Mouse (Mus musculus) cerebellum, adult 2 months (tissue): ENCODE results near the gene Pxt1. TPM values are rescaled to one million over a fixed set of nuclear protein-coding genes. Genes with fewer than 3 reads are reported as not detected.
A peak's percentile ranks its signal among the peaks of the same experiment; 100 is the strongest.

Source experiments
- DNase-seq, 2 experiments: peaks; one replicate each; pipeline ENCODE4 v3.0.0; 2021
- H3K27ac ChIP-seq: fragments of 200-500 bp; 2 replicates; pipeline ENCODE4 v1.5.1; 2012; ENCODE audit warnings: low read length, control low read depth, inconsistent platforms; ENCODE audit not compliant: insufficient read depth
- H3K27me3 ChIP-seq: fragments of 200-500 bp; 2 replicates; pipeline ENCODE4 v1.6.1; 2012; ENCODE audit warnings: inconsistent platforms, mild to moderate bottlenecking, low read length, moderate library complexity; ENCODE audit not compliant: control insufficient read depth, insufficient read depth
- H3K4me1 ChIP-seq: fragments of 200-500 bp; 2 replicates; pipeline ENCODE4 v1.6.1; 2011; ENCODE audit warnings: low read length; ENCODE audit not compliant: control insufficient read depth, insufficient read depth
- H3K4me3 ChIP-seq: fragments of 200-500 bp; replicated peaks from 2 replicates; pipeline ENCODE3; 2011; ENCODE audit warnings: mild to moderate bottlenecking, low read depth, low read length, control low read depth; ENCODE audit not compliant: insufficient read depth
- CTCF ChIP-seq: fragments of 200-500 bp; IDR thresholded peaks from 2 replicates; pipeline ENCODE4 v1.5.1; 2011; ENCODE audit warnings: low read depth, mild to moderate bottlenecking, control low read depth, low read length, moderate library complexity, borderline replicate concordance; ENCODE audit not compliant: insufficient read depth
- POLR2A ChIP-seq: fragments of 200-500 bp; IDR thresholded peaks from 2 replicates; pipeline ENCODE4 v1.6.1; 2011; ENCODE audit warnings: low read length, control low read depth, borderline replicate concordance; ENCODE audit not compliant: insufficient read depth
- WGBS: fragments of 180-500 bp; shearing (Covaris S2); methylation state at CpG from one replicate; pipeline ENCODE4 v1.1.7; 2018; 5-methylcytosine and 5-hydroxymethylcytosine counted together
- polyA plus RNA-seq: library from polyadenylated mRNA; depleted of rRNA; stranded (reverse); fragments of >200 nt; gene quantifications from 2 replicates; pipeline ENCODE4 v1.2.3, GENCODE M21; 2012

Pxt1 gene
- polyA plus RNA-seq, 1 experiment: not detected

DNA sequence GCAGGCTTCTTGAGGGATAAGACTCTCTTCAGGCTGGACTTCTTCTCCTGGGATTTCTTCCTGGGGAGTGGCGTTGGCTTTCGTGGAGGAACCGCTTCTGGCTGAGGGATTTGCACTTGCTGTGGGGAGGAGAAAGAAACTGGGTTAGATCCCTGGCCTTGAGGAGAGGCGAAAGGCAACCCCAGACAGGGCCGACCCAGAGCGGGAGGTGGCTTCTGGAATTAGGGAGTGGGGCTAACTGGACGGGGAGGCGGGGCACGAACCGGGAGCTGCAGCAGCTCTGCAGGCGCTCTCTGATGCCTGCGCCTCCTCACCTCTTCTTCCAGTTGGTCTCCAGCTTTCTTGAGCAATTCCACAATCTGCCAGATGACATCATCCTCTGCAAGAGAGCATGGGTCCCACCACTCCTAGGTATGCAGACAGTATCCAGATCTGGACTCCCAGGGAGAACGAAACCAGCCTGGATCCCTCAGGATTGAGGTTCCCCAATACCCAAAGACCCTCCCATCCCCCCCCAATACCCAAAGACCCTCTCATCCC lies 38.2 kb downstream of the Pxt1 start:
- TF ChIP-seq CTCF: no peak
- TF ChIP-seq POLR2A: no peak
- no peak overlapping the region for H3K27ac ChIP-seq
- WGBS: 86% methylated on average over 13 of the region's 13 CpGs
- H3K4me1 ChIP-seq: peaks cover 4% of the 10 kb centered on the region; the same call in 1 of the 2 replicates
- no peak overlapping the region for H3K4me3 ChIP-seq
- no peak for DNase-seq
- H3K27me3 ChIP-seq: no peaks in the 10 kb centered on the region

DNA sequence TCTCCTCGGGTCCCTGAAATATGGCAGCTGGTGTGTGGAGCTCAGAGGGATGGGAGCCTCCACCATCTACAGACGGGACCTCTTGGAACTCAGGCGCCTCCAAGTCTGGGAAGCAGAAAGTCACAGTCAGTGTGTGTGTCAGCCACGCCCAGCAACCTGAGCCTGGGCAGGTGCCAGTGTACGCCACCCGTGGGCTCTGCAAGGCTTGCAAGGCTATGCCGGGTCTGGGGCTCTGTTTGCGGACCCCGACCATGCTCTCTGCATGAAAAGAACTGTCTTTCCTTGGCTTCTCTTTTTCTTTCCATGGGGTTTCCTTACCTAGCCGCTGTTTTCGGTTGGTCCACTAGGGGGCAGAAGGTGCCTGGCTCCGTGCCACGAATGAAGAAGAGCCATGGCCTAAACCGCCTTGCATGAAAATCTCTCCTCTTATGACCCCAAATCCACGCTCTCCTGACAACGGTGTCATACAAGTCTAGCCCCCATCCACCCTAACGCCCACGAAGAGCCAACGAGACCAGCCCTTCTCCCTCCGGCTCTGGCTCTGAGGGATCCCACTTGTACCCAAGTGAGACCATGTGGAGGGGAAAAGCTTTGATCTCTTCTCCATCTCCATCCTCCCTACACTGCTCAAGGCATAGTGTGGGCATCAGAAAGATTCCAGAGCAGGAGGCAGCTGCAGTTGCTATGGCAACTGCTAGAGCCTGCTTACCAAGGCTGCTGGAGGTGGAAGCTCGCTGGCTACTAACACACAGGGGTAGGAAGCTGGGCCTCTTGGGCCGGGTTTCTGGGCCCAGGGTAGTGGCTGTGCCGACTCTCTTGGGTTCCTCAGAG lies 38.9 kb downstream of the Pxt1 start:
- 23% methylated on average over 23 of the region's 23 CpGs for WGBS
- H3K4me3 ChIP-seq: no peak overlapping the region

DNA sequence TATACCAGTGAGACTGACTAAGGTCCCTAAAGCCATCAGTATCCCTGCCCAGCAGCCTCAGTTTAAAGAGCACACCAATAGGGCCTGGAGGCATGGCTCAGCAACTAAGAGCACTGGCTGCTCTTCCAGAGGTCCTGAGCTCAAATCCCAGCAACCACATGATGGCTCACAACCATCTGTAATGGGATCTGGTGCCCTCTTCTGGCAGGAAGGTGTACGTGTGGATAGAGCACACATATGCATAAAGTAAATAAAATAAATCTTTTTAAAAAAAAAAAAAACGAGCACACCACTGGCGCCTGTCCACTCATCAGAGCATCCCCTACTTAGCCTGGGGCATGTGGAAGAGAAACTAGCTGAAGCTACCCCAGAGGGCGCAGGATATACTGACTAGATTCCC lies 42.1 kb downstream of the Pxt1 start:
- no peak for DNase-seq
- no peaks in the 10 kb centered on the region for H3K27me3 ChIP-seq
- WGBS: 85% methylated on average over 4 of the region's 4 CpGs
- H3K27ac ChIP-seq: no peak overlapping the region
- H3K4me1 ChIP-seq: peaks cover 18% of the 10 kb centered on the region
- H3K4me3 ChIP-seq: no peak overlapping the region
- no peak for TF ChIP-seq CTCF
- no peak for TF ChIP-seq POLR2A

More for the DNA sequence above, 38.9 kb downstream of the Pxt1 start:
- Histone ChIP-seq H3K4me1 (peaks cover 8% of the 10 kb centered on the region), H3K27me3 (no peaks in the 10 kb centered on the region), H3K27ac (no peak overlapping the region)
- peak; percentile 49 to 78 for DNase-seq
- no peak for TF ChIP-seq POLR2A
- peak; percentile 82 for TF ChIP-seq CTCF

DNA sequence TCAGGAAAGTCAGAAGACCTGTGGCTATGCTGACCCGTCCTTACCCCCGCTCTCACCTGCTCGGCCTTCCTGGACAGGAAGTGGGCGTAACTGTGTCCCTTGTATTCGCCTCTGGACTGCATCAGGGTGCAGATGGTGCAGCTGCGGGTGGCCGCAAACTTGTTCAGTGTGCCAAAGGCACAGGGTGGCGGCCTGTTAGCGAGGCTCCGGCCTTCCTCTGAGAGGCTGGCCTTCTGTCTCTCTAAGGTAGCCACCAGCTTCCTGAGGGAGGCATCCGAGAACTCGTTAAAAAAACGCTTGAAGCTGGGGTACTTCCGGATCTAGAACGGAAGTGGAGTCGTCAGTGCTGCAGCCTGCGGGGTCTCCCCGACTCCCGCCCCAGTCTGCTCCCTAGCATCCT lies 44.2 kb downstream of the Pxt1 start:
- WGBS: 22% methylated on average over 19 of the region's 19 CpGs
- DNase-seq: peak; percentile 75 to 82
- H3K27ac ChIP-seq: no peak overlapping the region
- no peak for TF ChIP-seq POLR2A
- no peak for TF ChIP-seq CTCF
- no peak overlapping the region for H3K4me3 ChIP-seq
- no peaks in the 10 kb centered on the region for H3K27me3 ChIP-seq
- peaks cover 13% of the 10 kb centered on the region for H3K4me1 ChIP-seq

DNA sequence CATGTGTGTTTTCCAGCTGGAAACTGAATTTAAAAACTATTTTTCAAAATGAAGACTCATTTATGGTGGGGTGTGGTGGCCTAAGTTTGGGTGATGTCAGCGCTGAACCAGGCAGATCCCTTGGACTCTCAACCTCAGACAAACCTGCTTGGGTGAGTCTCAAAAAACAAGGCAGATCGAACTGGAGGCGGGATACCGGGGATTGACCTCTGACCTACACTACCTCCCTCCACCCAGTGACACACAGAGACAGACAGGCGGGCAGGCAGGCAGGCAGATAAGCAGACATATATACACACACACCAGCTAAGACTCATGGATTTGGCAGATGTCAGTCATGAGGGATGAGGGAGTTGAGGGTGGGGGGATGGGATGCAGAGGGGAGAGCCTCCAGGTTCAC lies 45.4 kb downstream of the Pxt1 start:
- TF ChIP-seq CTCF: no peak
- no peak for TF ChIP-seq POLR2A
- Histone ChIP-seq H3K27ac (no peak overlapping the region), H3K4me1 (peaks cover 13% of the 10 kb centered on the region), H3K4me3 (no peak overlapping the region), H3K27me3 (no peaks in the 10 kb centered on the region)
- DNase-seq: no peak
- whole genome bisulfite sequencing: 92% methylated on average over 5 of the region's 5 CpGs

DNA sequence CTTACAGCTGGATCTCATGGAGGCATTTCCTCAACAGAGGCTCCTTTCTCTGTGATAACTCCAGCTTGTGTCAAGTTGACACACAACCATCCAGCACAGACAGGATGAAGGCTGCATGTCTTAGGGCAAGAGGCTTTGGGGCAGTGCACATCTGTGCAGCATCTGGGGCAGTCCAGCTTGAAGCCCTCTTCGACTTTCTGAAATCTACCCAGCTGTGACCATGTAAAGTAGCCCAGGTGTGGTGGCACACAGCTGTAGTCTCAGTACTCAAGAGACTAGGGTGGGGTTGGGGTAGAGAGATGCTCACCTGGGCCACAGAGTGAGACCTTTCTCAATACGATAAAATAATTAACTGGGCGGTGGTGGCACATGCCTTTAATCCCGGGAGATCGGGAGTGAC lies 45.8 kb downstream of the Pxt1 start:
- TF ChIP-seq POLR2A (no peak), CTCF (no peak)
- no peak overlapping the region for H3K27ac ChIP-seq
- WGBS: 94% methylated on average over 5 of the region's 5 CpGs

DNA sequence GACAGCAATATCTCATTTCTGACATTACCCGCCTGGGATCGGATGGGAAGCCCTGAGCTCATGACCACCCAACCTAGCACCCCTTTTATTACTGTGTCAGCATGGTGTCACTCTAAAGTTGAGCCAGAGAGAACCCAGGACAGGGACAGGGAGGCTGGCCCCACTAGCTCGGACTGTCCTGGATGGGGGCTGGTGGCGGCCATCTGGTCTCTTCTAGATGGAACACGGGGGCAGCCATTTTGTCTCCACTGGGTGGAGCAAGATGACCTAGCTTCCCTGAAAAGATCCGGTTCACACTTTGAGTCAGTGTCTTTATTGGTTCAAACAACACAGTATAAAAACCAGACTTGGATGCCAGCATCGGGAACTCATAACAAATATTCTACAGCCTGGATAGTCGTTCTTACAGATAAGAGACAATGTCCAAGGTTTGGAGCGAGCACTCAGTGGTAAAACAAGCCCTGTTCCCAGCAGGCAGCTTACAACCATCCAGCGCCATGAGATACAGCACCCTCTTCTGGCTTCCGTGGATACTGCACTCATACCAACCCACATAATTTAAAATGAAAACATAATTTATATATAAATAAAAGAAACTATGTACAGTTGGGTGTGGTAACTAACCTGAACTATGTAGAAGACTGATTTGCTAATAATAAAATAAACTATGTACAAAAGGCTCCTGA lies 47.4 kb downstream of the Pxt1 start:
- Histone ChIP-seq H3K27ac (no peak overlapping the region), H3K4me1 (peaks cover 13% of the 10 kb centered on the region), H3K4me3 (no peak overlapping the region), H3K27me3 (no peaks in the 10 kb centered on the region)
- TF ChIP-seq POLR2A (no peak), CTCF (no peak)
- no peak for DNase-seq
- 95% methylated on average over 11 of the region's 11 CpGs for WGBS

More for the DNA sequence above, 45.8 kb downstream of the Pxt1 start:
- Histone ChIP-seq H3K4me3 (no peak overlapping the region), H3K27me3 (no peaks in the 10 kb centered on the region), H3K4me1 (peaks cover 13% of the 10 kb centered on the region)
- no peak for DNase-seq

DNA sequence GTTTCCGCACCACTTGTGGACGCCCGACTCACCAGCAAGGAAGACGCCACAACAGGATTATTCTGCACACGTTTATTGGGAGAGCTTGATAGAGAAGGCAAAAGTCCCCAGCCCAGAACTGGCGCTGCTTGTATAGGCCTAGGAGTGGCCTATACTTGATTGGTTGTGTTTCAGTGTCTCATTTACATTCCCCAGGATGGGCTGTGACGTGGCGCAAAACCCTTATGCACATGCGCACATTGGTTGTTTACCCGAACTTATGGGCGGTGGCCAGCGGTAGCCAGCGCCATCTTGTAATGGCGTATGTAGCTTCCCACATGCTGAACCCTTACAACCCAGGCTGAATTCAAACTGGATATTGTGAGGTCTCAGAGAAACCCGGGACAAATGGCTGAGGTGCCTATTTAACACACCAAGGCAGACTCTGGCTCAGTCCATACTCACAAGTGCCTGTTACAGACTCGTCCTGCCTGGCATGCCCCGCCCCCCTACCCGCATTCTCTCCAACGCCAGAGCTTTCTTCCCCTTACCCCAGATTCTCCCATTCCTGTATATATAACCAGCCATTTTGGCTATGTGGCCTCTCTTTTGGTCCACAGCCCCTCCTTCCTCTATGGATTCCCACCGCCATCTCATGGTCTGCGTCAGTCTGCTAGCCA lies 48.3 kb downstream of the Pxt1 start:
- no peak for TF ChIP-seq POLR2A
- no peak for TF ChIP-seq CTCF
- WGBS: 95% methylated on average over 21 of the region's 21 CpGs
- Histone ChIP-seq H3K4me3 (no peak overlapping the region), H3K4me1 (peaks cover 13% of the 10 kb centered on the region), H3K27ac (no peak overlapping the region), H3K27me3 (no peaks in the 10 kb centered on the region)
- DNase-seq: no peak
